Mouse (Mus musculus): ENCODE results near the gene Heatr5b.

DNA sequence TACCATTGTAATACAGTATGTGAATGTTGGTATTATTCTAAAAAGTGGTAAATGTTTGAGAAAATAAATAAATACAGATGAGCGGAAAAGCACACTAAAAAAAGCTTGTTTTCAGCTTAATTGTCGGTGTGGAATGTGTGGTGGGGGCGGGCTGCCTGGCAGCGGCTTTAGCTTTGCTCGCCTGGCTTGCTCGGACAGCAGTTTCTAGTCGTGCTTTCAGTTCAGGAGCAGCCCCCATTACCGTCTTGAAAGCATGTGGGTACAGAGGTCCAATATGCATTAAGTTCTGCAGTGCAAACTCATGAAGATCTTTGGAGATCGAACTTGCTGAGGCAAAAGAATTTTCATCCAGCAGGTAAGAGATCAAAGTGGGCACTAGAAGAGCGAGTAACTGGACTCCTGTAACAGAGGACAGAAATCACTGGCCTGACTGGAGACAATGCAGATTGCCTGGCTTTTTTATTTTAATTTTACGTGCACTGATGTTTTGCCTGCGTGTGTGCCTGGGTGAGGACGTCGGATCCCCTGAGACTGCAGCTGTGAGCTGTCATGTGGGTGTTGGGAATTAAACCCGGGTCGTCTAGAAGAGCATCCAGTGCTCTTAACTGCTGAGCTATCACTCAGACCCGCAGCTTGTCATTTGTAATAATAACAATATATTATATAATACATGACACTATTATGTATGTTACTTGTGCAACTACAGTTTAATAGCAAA is 82.1 kb downstream of the Heatr5b start:
- TF ChIP-seq CTCF (IDR thresholded peaks at IDR 0.05 in 2 of 3, conservative IDR thresholded peaks at IDR 0.05 in 1 of 3; ENCODE audit: control insufficient read depth in 1 of 3, insufficient read depth in 1 of 3, low read depth in 2 of 3, low read length in 3 of 3, poor library complexity in 1 of 3, severe bottlenecking in 1 of 3) (no peak), GATA1 (IDR thresholded peaks at IDR 0.05; ENCODE audit: low read depth, low read length) (no peak), EP300 (IDR thresholded peaks at IDR 0.05; ENCODE audit: low read depth in 1 of 2, low read length in 2 of 2) (no peak), ZC3H11A (IDR thresholded peaks at IDR 0.05; ENCODE audit: low read depth, low read length) (no peak), E2F4 (IDR thresholded peaks at IDR 0.05; ENCODE audit: borderline replicate concordance, low read depth, low read length) (no peak)

Measured in MEL (cell line).